Mouse (Mus musculus) midbrain, embryonic 14.5 days (tissue): ENCODE results near the gene Clcn1. TPM values are rescaled to one million over a fixed set of nuclear protein-coding genes. Genes with fewer than 3 reads are reported as not detected.

ENCODE experiments used
- ATAC-seq: fragments of 200-750 bp; cut with Nextera tagmentation; 2 replicates; pipeline ENCODE4 v1.8.0; 2017; ENCODE audit warnings: moderate number of reproducible peaks, moderate library complexity; ENCODE audit not compliant: low FRiP score, low TSS enrichment
- DNase-seq: peaks from one replicate; pipeline ENCODE4 v3.0.0-alpha.2; 2015
- H3K27ac ChIP-seq: fragments of 300-500 bp; sonication (generic); replicated peaks from 2 replicates; pipeline ENCODE4 v1.5.1; 2014; ENCODE audit warnings: mild to moderate bottlenecking, low read depth, low read length, moderate library complexity
- H3K27me3 ChIP-seq: fragments of 300-500 bp; sonication (generic); 2 replicates; pipeline ENCODE4 v1.6.1; 2014; ENCODE audit warnings: low read length, control low read depth, mixed read lengths; ENCODE audit not compliant: control insufficient read depth, insufficient read depth
- H3K36me3 ChIP-seq: fragments of 300-500 bp; sonication (generic); 2 replicates; pipeline ENCODE4 v1.6.1; 2014; ENCODE audit warnings: low read length, control low read depth; ENCODE audit not compliant: control insufficient read depth, insufficient read depth
- H3K4me1 ChIP-seq: fragments of 300-500 bp; sonication (generic); 2 replicates; pipeline ENCODE4 v1.6.1; 2014; ENCODE audit warnings: mild to moderate bottlenecking, antibody characterized with exemption, low read length, control low read depth; ENCODE audit not compliant: control insufficient read depth, insufficient read depth
- H3K4me2 ChIP-seq: fragments of 300-500 bp; sonication (generic); 2 replicates; pipeline ENCODE4 v1.6.1; 2014; ENCODE audit warnings: mild to moderate bottlenecking, low read length, moderate library complexity
- H3K4me3 ChIP-seq: fragments of 300-500 bp; sonication (generic); replicated peaks from 2 replicates; pipeline ENCODE4 v1.5.1; 2014; ENCODE audit warnings: low read depth, low read length
- H3K9ac ChIP-seq: fragments of 300-500 bp; sonication (generic); replicated peaks from 2 replicates; pipeline ENCODE4 v1.6.1; 2014; ENCODE audit warnings: mild to moderate bottlenecking, low read length, moderate library complexity
- H3K9me3 ChIP-seq: fragments of 300-500 bp; sonication (generic); 2 replicates; pipeline ENCODE4 v1.6.1; 2016; ENCODE audit warnings: low read length, control low read depth, mixed read lengths; ENCODE audit not compliant: control insufficient read depth
- WGBS: fragments of 180-500 bp; shearing (Covaris S2); extraction: QIAGEN DNeasy Blood & Tissue Kit; methylation state at CpG from one replicate; pipeline ENCODE4 v1.1.7; 2014; 5-methylcytosine and 5-hydroxymethylcytosine counted together
- polyA plus RNA-seq: library from polyadenylated mRNA; unstranded; fragments of >200 nt; fragmentation: Nextera tagmentation; extraction: Ambion mirVana; gene quantifications from 2 replicates; pipeline ENCODE4 v1.2.1, GENCODE M21; 2014

Clcn1 gene
- polyA plus RNA-seq, 1 experiment from 2014 or later = 2.8 TPM

GRCm38 (mm10) chr6:42287562-42287961, 1.1 kb downstream of the Clcn1 start:
- Histone ChIP-seq H3K9ac (no peak overlapping the region), H3K4me2 (no peak overlapping the region), H3K9me3 (no peaks in the 10 kb centered on the region), H3K27me3 (no peaks in the 10 kb centered on the region), H3K36me3 (peaks cover 68% of the 10 kb centered on the region), H3K4me3 (no peak overlapping the region), H3K4me1 (no peaks in the 10 kb centered on the region), H3K27ac (no peak overlapping the region)
- ATAC-seq (no peak), DNase-seq (no peak)

GRCm38 (mm10) chr6:42293327-42293726, 6.8 kb downstream of the Clcn1 start:
- no peak overlapping the region for H3K4me2 ChIP-seq
- no peaks in the 10 kb centered on the region for H3K9me3 ChIP-seq
- 94% methylated on average over 6 of the region's 6 CpGs for WGBS
- no peak overlapping the region for H3K9ac ChIP-seq
- H3K27ac ChIP-seq = no peak overlapping the region
- ATAC-seq (no peak), DNase-seq (no peak)
- no peaks in the 10 kb centered on the region for H3K27me3 ChIP-seq
- H3K4me1 ChIP-seq = no peaks in the 10 kb centered on the region
- H3K36me3 ChIP-seq = peaks cover 50% of the 10 kb centered on the region
- H3K4me3 ChIP-seq = no peak overlapping the region

DNA sequence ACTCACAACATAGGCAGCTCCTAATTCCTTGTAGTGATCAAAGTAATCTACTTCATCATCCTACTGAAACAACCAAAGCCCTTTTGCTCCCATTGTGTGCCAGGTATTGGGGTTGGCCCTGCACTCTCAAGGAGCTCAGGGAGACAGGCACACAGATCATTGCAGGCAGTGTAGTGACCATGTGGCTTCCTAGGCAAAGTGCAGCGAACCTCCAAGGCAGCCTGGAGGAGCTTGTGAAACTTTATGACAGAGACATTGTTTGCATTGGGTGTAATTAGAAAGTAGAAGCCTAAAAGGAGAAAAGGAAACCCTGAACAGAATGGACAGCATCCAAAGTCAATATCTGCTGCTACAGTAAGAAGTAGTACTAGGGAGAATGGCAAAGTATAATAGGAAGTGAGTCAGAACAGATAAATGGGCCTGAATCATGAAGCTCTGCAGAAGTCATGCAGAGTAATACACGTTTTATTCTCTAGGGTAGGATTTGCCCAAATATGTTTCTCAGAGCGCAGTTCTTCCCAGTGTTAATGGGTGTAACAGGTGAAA, 9.1 kb downstream of the Clcn1 start:
- Histone ChIP-seq H3K27me3 (no peaks in the 10 kb centered on the region), H3K9ac (no peak overlapping the region), H3K4me1 (no peaks in the 10 kb centered on the region), H3K36me3 (peaks cover 62% of the 10 kb centered on the region), H3K9me3 (no peaks in the 10 kb centered on the region), H3K4me2 (no peak overlapping the region), H3K27ac (no peak overlapping the region), H3K4me3 (no peak overlapping the region)
- WGBS = 86% methylated on average over 3 of the region's 3 CpGs
- ATAC-seq (no peak), DNase-seq (no peak)

- no peak for DNase-seq
- no peak overlapping the region for H3K4me2 ChIP-seq
- H3K4me1 ChIP-seq = no peaks in the 10 kb centered on the region
- no peaks in the 10 kb centered on the region for H3K27me3 ChIP-seq
- H3K9me3 ChIP-seq = no peaks in the 10 kb centered on the region
- no peak overlapping the region for H3K9ac ChIP-seq
- no peak for ATAC-seq
- 98% methylated on average over 5 of the region's 5 CpGs for WGBS
- peaks cover 54% of the 10 kb centered on the region for H3K36me3 ChIP-seq
- H3K4me3 ChIP-seq = no peak overlapping the region
- no peak overlapping the region for H3K27ac ChIP-seq
Observed at GRCm38 (mm10) chr6:42299362-42299761, 12.9 kb downstream of the Clcn1 start.

- Histone ChIP-seq H3K4me3 (no peak overlapping the region), H3K9me3 (no peaks in the 10 kb centered on the region), H3K4me1 (no peaks in the 10 kb centered on the region), H3K9ac (no peak overlapping the region), H3K36me3 (peaks cover 74% of the 10 kb centered on the region), H3K27me3 (no peaks in the 10 kb centered on the region), H3K4me2 (no peak overlapping the region), H3K27ac (no peak overlapping the region)
- no peak for ATAC-seq
- no peak for DNase-seq
- 51% methylated on average over 8 of the region's 8 CpGs for WGBS
Observed at GRCm38 (mm10) chr6:42309816-42310378, 23.4 kb downstream of the Clcn1 start.

GRCm38 (mm10) chr6:42310427-42311053, 24.1 kb downstream of the Clcn1 start:
- Histone ChIP-seq H3K4me2 (no peak overlapping the region), H3K9me3 (no peaks in the 10 kb centered on the region), H3K9ac (no peak overlapping the region), H3K4me3 (no peak overlapping the region), H3K27ac (no peak overlapping the region), H3K27me3 (no peaks in the 10 kb centered on the region), H3K4me1 (no peaks in the 10 kb centered on the region), H3K36me3 (peaks cover 72% of the 10 kb centered on the region)
- ATAC-seq (no peak), DNase-seq (no peak)
- 82% methylated on average over 2 of the region's 2 CpGs for whole genome bisulfite sequencing

DNA sequence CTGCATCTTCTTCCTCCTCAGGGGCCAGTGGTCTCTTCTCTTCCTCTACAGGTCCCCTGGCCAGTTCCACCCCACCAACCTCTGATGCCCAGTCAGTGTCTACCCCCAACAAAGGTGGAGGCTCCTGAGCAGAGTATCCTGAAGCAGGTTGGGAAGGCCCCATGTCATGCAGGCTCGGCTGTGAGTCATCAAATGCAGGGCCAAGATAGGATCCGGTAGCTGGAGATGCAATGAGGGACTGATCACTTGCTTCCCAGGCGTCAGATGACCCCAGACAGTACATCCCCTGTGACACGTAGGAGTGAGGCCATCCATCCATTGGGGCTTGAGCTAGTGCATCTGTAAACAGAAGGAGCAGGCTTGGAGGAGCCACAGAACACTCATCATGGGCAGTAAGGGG, 31.8 kb downstream of the Clcn1 start:
- Histone ChIP-seq H3K9ac (no peak overlapping the region), H3K4me2 (no peak overlapping the region), H3K4me3 (no peak overlapping the region), H3K27me3 (no peaks in the 10 kb centered on the region), H3K4me1 (peaks cover 11% of the 10 kb centered on the region), H3K9me3 (no peaks in the 10 kb centered on the region), H3K36me3 (peaks cover 53% of the 10 kb centered on the region), H3K27ac (no peak overlapping the region)
- WGBS = 85% methylated on average over 4 of the region's 4 CpGs
- DNase-seq (no peak), ATAC-seq (no peak)

DNA sequence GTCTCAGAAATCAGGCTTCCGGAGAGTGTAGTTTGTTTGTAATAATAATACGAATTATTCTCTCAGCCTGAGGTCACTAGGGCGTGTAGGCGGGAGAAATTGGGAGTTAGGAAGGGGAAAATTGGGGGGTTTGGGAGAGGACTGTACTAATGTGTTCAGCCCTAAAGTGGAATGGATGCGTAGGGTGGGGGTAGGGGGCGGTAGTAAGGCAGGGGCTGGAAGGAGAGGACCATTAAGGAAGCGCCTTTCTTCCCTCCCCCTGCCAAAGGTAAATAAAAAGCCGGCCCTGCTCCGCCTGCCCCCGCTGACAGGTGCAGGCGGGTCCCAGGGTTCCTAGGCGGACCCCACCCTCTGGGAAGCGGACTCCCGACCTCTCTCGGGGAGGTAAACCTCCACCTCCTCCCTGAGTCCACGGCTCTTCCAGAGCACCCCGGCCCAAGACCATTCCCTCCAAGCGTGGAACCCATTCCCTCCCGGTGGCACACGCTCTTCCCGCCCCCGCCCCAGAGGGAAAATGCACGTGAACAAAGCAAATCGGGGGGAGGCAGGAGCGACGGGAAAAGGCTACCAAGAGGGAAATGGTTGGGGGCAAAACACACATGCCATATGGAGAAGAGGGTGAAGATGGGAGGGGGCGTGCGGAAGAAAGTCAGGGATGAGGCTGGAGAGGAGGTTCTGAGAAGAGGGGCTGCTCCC, 37.0 kb downstream of the Clcn1 start:
- peak overlapping the region; percentile 89 for H3K27ac ChIP-seq
- H3K4me3 ChIP-seq = peak overlapping the region; percentile 63
- H3K9ac ChIP-seq = peak overlapping the region; percentile 92
- no peaks in the 10 kb centered on the region for H3K27me3 ChIP-seq
- WGBS = under 1% methylated on average over 28 of the region's 28 CpGs
- peaks cover 15% of the 10 kb centered on the region for H3K36me3 ChIP-seq
- H3K4me2 ChIP-seq = peak overlapping the region; percentile 89
- DNase-seq (no peak), ATAC-seq (peak; percentile 38)
- no peaks in the 10 kb centered on the region for H3K9me3 ChIP-seq
- peaks cover 11% of the 10 kb centered on the region for H3K4me1 ChIP-seq
